Mouse (Mus musculus) neutrophil, adult 83 days (primary cell): ENCODE data around the gene Fras1. TPM values are rescaled to one million over a fixed set of nuclear protein-coding genes. Genes with fewer than 3 reads are reported as not detected.

Source experiments
- total RNA-seq, 2 experiments: library from RNA; stranded (reverse); gene quantifications; one replicate each; pipeline ENCODE4 v1.2.4; 2023

Gene Fras1
- total RNA-seq: under 1 TPM in 1 of 2 experiments, not detected in 1; 0.07 TPM

GRCm38 (mm10) chr5:96373567-96373985 is at the start of gene Fras1:
Gene Fras1 (plus strand): TSS chr5:96373955.

GRCm38 (mm10) chr5:96792936-96793718 is 419.4 kb downstream of the Fras1 start, which contains the start of gene Anxa3:
Gene Anxa3 (plus strand): TSS chr5:96793339.

Other genes starting within 250 kb of the Fras1 start
- gene Cnot6l, start 209.8 kb upstream of the Fras1 start, total RNA-seq: 10 to 100 TPM; 75.7 to 78.8 TPM
- gene Mrpl1, start 164.5 kb upstream of the Fras1 start, total RNA-seq: 10 to 100 TPM in 1 of 2 experiments, 1 to 10 TPM in 1; 9.6 to 10.5 TPM